Mouse (Mus musculus) cerebellum, adult 11 months (tissue): ENCODE data around the gene Aldh3a1.
A peak's percentile ranks its signal among the peaks of the same experiment; 100 is the strongest.
"Not testable (repeated sequence)": the region's sequence is repeated elsewhere in the genome, so short reads cannot be mapped to it uniquely, and the experiment has no call there.

Experiments
- DNase-seq: peaks from one replicate; pipeline ENCODE4 v3.0.0; 2022

Aldh3a1 gene

GRCm38 (mm10) chr11:61207487-61208246 lies at the start of gene Aldh3a1:
Gene Aldh3a1, plus strand, starts transcription at chr11:61207537.
- DNase-seq, result no peak

- no peak for DNase-seq
Measured at GRCm38 (mm10) chr11:61158141-61158540, 49.2 kb upstream of the Aldh3a1 start.

GRCm38 (mm10) chr11:61159796-61160732 lies 47.3 kb upstream of the Aldh3a1 start:
- DNase-seq, result peak; percentile 61

GRCm38 (mm10) chr11:61161121-61161520 lies 46.2 kb upstream of the Aldh3a1 start:
- no peak for DNase-seq

- no peak for DNase-seq
Measured at GRCm38 (mm10) chr11:61162776-61163175, 44.6 kb upstream of the Aldh3a1 start.

GRCm38 (mm10) chr11:61163341-61163740 lies 44.0 kb upstream of the Aldh3a1 start:
- DNase-seq, result no peak

- DNase-seq, result no peak
Measured at GRCm38 (mm10) chr11:61164366-61164765, 43.0 kb upstream of the Aldh3a1 start.

GRCm38 (mm10) chr11:61164881-61165280 lies 42.5 kb upstream of the Aldh3a1 start:
- no peak for DNase-seq

- DNase-seq, result no peak
Measured at GRCm38 (mm10) chr11:61170184-61170583, 37.2 kb upstream of the Aldh3a1 start.

GRCm38 (mm10) chr11:61173477-61173876 lies 33.9 kb upstream of the Aldh3a1 start:
- DNase-seq, result not testable (repeated sequence)

GRCm38 (mm10) chr11:61174291-61174820 lies 33.0 kb upstream of the Aldh3a1 start:
- peak; percentile 64 for DNase-seq

GRCm38 (mm10) chr11:61174821-61175658 lies 32.3 kb upstream of the Aldh3a1 start, which contains the start of gene Usp22:
Gene Usp22, minus strand, starts transcription at chr11:61175055.
- peak; percentile 99 for DNase-seq

GRCm38 (mm10) chr11:61175778-61176177 lies 31.6 kb upstream of the Aldh3a1 start:
- no peak for DNase-seq

GRCm38 (mm10) chr11:61176321-61176720 lies 31.0 kb upstream of the Aldh3a1 start:
- no peak for DNase-seq

GRCm38 (mm10) chr11:61180361-61180760 lies 27.0 kb upstream of the Aldh3a1 start:
- no peak for DNase-seq

- no peak for DNase-seq
Measured at GRCm38 (mm10) chr11:61181624-61182023, 25.7 kb upstream of the Aldh3a1 start.

GRCm38 (mm10) chr11:61183820-61184219 lies 23.5 kb upstream of the Aldh3a1 start:
- DNase-seq, result no peak

- DNase-seq, result no peak
Measured at GRCm38 (mm10) chr11:61190776-61191175, 16.6 kb upstream of the Aldh3a1 start.

- not testable (repeated sequence) for DNase-seq
Measured at GRCm38 (mm10) chr11:61192123-61192522, 15.2 kb upstream of the Aldh3a1 start.

- DNase-seq, result no peak
Measured at GRCm38 (mm10) chr11:61192779-61193178, 14.6 kb upstream of the Aldh3a1 start.

- peak; percentile 82 for DNase-seq
Measured at GRCm38 (mm10) chr11:61193392-61193791, 13.9 kb upstream of the Aldh3a1 start.

- DNase-seq, result no peak
Measured at GRCm38 (mm10) chr11:61196616-61197353, 10.6 kb upstream of the Aldh3a1 start.
